Mouse (Mus musculus) limb, embryonic 14.5 days (tissue): ENCODE results near the gene Setd7. TPM values are rescaled to one million over a fixed set of nuclear protein-coding genes. Genes with fewer than 3 reads are reported as not detected.

Experiments
- ATAC-seq: fragments of 200-750 bp; cut with Nextera tagmentation; 2 replicates; pipeline ENCODE4 v1.8.0; 2017; ENCODE audit warnings: low read depth, moderate number of reproducible peaks, moderate TSS enrichment; ENCODE audit not compliant: low FRiP score
- DNase-seq: peaks from one replicate; pipeline ENCODE4 v3.0.0-alpha.2; 2015; ENCODE audit warnings: low spot score
- H3K27ac ChIP-seq: fragments of 300-500 bp; sonication (generic); replicated peaks from 2 replicates; pipeline ENCODE4 v1.5.1; 2014; ENCODE audit warnings: low read depth, mild to moderate bottlenecking, low read length, moderate library complexity, mixed read lengths
- H3K27me3 ChIP-seq: fragments of 300-500 bp; sonication (generic); 2 replicates; pipeline ENCODE4 v1.6.1; 2014; ENCODE audit warnings: low read length, mixed read lengths; ENCODE audit not compliant: control insufficient read depth, insufficient read depth
- H3K36me3 ChIP-seq: fragments of 300-500 bp; sonication (generic); 2 replicates; pipeline ENCODE4 v1.6.1; 2014; ENCODE audit warnings: mild to moderate bottlenecking, low read length, moderate library complexity, mixed read lengths; ENCODE audit not compliant: control insufficient read depth, insufficient read depth
- H3K4me1 ChIP-seq: fragments of 300-500 bp; sonication (generic); 2 replicates; pipeline ENCODE4 v1.6.1; 2014; ENCODE audit warnings: antibody characterized with exemption, low read length, mixed read lengths; ENCODE audit not compliant: control insufficient read depth, insufficient read depth
- H3K4me2 ChIP-seq: fragments of 300-500 bp; sonication (generic); replicated peaks from 2 replicates; pipeline ENCODE4 v1.6.1; 2014; ENCODE audit warnings: low read depth, mild to moderate bottlenecking, low read length, moderate library complexity; ENCODE audit not compliant: severe bottlenecking
- H3K4me3 ChIP-seq: fragments of 300-500 bp; sonication (generic); replicated peaks from 2 replicates; pipeline ENCODE4 v1.5.1; 2014; ENCODE audit warnings: low read length
- H3K9ac ChIP-seq: fragments of 300-500 bp; sonication (generic); 2 replicates; pipeline ENCODE4 v1.6.1; 2014; ENCODE audit warnings: mild to moderate bottlenecking, low read depth, low read length, moderate library complexity; ENCODE audit not compliant: severe bottlenecking
- H3K9me3 ChIP-seq: fragments of 300-500 bp; sonication (generic); 2 replicates; pipeline ENCODE4 v1.6.1; 2016; ENCODE audit warnings: low read length; ENCODE audit not compliant: control insufficient read depth
- POLR2A ChIP-seq: fragments of 200-500 bp; IDR thresholded peaks from 2 replicates; pipeline ENCODE4 v1.8.0; 2012; ENCODE audit warnings: inconsistent platforms, mild to moderate bottlenecking, moderate library complexity, borderline replicate concordance; ENCODE audit not compliant: insufficient read depth, insufficient read length; ENCODE audit errors: extremely low read depth
- WGBS: fragments of 180-500 bp; shearing (Covaris S2); extraction: QIAGEN DNeasy Blood & Tissue Kit; methylation state at CpG from one replicate; pipeline ENCODE4 v1.1.7; 2014; 5-methylcytosine and 5-hydroxymethylcytosine counted together
- polyA plus RNA-seq, 2 experiments: library from polyadenylated mRNA; depleted of rRNA in 1 of 2; stranded (reverse) in 1 of 2; unstranded in 1 of 2; fragments of >200 nt; fragmentation: Nextera tagmentation in 1 of 2; extraction: Ambion mirVana in 1 of 2; gene quantifications; 2 replicates each; pipeline versions ENCODE4 v1.2.1 to v1.2.3; 2012 to 2014

Gene Setd7
- polyA plus RNA-seq, 2 experiments, result 6.1 to 19.6 TPM

DNA sequence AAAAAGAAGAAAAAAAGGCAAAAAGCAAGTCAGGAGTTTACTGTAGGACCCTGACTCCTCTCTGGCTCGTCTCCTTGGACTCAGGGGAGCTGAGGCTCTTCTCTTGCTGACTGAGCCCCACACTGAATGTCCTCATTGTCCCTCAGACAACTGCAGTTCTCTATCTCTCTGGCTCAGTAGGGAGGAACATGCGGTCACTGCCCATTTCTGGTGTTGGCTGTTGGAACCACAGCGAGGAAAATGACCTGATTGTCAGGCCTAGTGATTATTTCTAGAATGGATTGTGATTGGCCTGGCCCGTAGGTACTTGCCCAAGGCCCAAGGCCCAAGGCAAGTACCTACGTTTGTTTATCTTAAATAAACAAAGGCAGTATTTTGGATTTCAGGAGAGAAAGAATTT is 62.0 kb downstream of the Setd7 start:
- Histone ChIP-seq H3K27me3 (no peaks in the 10 kb centered on the region), H3K36me3 (peaks cover 20% of the 10 kb centered on the region), H3K9me3 (no peaks in the 10 kb centered on the region), H3K9ac (no peak overlapping the region), H3K4me1 (no peaks in the 10 kb centered on the region), H3K4me2 (no peak overlapping the region), H3K27ac (no peak overlapping the region), H3K4me3 (no peak overlapping the region)
- WGBS, result 81% methylated on average over 5 of the region's 5 CpGs
- DNase-seq (no peak), ATAC-seq (no peak)
- TF ChIP-seq POLR2A, result no peak

DNA sequence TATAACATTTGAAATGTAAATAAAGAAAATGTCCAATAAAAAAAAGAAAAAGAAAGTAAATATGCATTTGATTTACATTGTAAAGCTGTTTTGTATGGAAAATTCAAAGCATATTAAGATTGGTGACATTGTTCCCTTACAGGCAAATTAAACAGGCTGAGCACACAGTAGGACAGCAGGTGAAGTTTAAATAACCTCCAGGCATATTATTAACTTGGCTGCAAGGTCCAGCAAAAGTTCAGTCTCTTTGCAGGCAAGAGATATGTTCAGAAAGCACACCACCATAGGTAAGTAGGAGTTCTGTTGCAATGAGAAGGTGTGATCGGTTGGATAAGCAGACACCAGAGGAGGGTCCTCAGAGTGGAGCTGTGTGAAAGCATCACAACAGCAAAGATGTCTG is 62.7 kb downstream of the Setd7 start:
- ATAC-seq (no peak), DNase-seq (no peak)
- 96% methylated on average over 1 of the region's 1 CpGs for WGBS
- H3K27me3 ChIP-seq, result no peaks in the 10 kb centered on the region
- peaks cover 26% of the 10 kb centered on the region for H3K36me3 ChIP-seq
- no peaks in the 10 kb centered on the region for H3K9me3 ChIP-seq
- H3K4me2 ChIP-seq, result no peak overlapping the region
- no peak overlapping the region for H3K27ac ChIP-seq
- H3K4me1 ChIP-seq, result no peaks in the 10 kb centered on the region
- no peak overlapping the region for H3K4me3 ChIP-seq
- H3K9ac ChIP-seq, result no peak overlapping the region
- no peak for TF ChIP-seq POLR2A

DNA sequence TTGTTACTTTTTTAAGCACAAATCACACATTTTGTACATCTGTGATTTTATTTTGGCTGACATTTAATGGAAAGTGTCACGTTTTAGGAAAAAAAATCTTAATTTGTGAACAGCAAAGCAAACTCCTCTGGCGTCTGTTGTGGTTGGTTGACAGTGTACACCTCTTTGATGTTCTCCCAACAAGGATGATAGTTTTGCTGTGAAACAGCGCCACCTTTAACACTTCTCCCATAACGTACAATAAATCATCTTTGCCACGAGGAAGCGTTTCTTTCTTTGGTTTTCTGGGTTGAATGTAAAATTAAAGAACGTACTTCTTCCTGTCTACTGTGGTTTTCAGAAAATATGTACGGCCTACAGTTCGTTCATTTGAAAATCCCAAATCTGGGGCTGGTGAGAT is 65.0 kb downstream of the Setd7 start:
- TF ChIP-seq POLR2A, result no peak
- no peak for DNase-seq
- no peak overlapping the region for H3K9ac ChIP-seq
- H3K36me3 ChIP-seq, result peaks cover 36% of the 10 kb centered on the region
- no peaks in the 10 kb centered on the region for H3K27me3 ChIP-seq
- no peak overlapping the region for H3K4me2 ChIP-seq
- H3K9me3 ChIP-seq, result no peaks in the 10 kb centered on the region
- no peaks in the 10 kb centered on the region for H3K4me1 ChIP-seq
- 93% methylated on average over 9 of the region's 9 CpGs for WGBS
- ATAC-seq, result no peak
- no peak overlapping the region for H3K4me3 ChIP-seq
- H3K27ac ChIP-seq, result no peak overlapping the region

DNA sequence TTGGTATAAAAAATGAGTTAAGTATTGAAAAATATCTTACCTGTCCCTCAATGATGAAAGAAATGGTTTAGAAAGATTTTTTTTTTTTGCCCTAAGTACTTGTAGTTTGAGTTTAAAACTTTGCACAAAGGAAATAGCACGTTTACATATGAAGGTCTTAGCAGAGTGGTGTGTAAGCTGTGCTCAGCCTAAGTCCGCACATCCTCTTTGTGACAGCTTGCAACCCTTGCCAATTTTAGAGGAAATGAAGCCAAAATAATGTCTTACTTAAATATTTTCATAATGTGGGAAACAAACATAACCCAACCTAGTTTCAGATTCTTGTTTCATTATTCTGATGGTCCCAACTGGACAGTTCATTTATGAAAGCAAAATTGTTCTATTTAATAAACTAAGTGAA is 66.2 kb downstream of the Setd7 start:
- H3K4me3 ChIP-seq, result no peak overlapping the region
- WGBS, result 90% methylated on average over 2 of the region's 2 CpGs

DNA sequence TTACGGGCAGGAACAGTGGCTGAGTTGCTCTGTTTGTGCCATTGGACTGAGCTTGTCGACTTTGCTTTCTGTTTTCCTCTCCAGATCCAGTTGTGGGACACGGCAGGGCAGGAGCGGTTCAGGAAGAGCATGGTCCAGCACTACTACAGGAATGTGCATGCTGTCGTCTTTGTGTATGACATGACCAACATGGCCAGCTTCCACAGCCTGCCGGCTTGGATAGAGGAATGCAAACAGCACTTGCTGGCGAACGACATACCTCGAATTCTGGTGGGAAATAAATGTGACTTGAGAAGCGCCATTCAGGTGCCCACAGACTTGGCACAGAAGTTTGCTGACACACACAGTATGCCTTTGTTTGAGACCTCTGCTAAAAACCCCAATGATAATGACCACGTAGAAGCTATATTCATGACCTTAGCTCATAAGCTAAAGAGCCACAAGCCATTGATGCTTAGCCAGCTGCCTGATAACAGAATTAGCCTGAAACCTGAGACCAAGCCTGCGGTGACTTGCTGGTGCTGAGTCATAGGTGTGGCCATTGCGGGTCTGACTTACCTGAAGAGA is 67.3 kb downstream of the Setd7 start:
- no peak overlapping the region for H3K27ac ChIP-seq
- no peak overlapping the region for H3K9ac ChIP-seq
- H3K36me3 ChIP-seq, result peaks cover 36% of the 10 kb centered on the region
- no peaks in the 10 kb centered on the region for H3K4me1 ChIP-seq
- WGBS, result 86% methylated on average over 13 of the region's 13 CpGs
- no peaks in the 10 kb centered on the region for H3K9me3 ChIP-seq
- H3K27me3 ChIP-seq, result no peaks in the 10 kb centered on the region
- ATAC-seq (no peak), DNase-seq (no peak)
- no peak overlapping the region for H3K4me2 ChIP-seq
- no peak for TF ChIP-seq POLR2A
- H3K4me3 ChIP-seq, result no peak overlapping the region

More for the DNA sequence above, 66.2 kb downstream of the Setd7 start:
- Histone ChIP-seq H3K27me3 (no peaks in the 10 kb centered on the region), H3K9ac (no peak overlapping the region), H3K27ac (no peak overlapping the region), H3K4me1 (no peaks in the 10 kb centered on the region), H3K36me3 (peaks cover 36% of the 10 kb centered on the region), H3K4me2 (no peak overlapping the region), H3K9me3 (no peaks in the 10 kb centered on the region)
- ATAC-seq, result no peak
- no peak for DNase-seq
- TF ChIP-seq POLR2A, result no peak
